Mouse (Mus musculus) thymus, adult 2 months (tissue): ENCODE measurements around the gene Uhrf1. TPM values are rescaled to one million over a fixed set of nuclear protein-coding genes. Genes with fewer than 3 reads are reported as not detected.
A peak's percentile ranks its signal among the peaks of the same experiment; 100 is the strongest.

ENCODE experiments used
- DNase-seq: peaks from one replicate; pipeline ENCODE4 v3.0.0; 2021
- H3K27ac ChIP-seq: fragments of 200-500 bp; 2 replicates; pipeline ENCODE4 v1.5.1; 2012; ENCODE audit warnings: low read length, control low read depth; ENCODE audit not compliant: control insufficient read depth, insufficient read depth
- H3K27me3 ChIP-seq: fragments of 200-500 bp; 2 replicates; pipeline ENCODE4 v1.6.1; 2012; ENCODE audit warnings: mild to moderate bottlenecking, low read length, moderate library complexity, mixed read lengths; ENCODE audit not compliant: control insufficient read depth, insufficient read depth
- H3K36me3 ChIP-seq: fragments of 200-500 bp; 2 replicates; pipeline ENCODE4 v1.6.1; 2012; ENCODE audit warnings: mild to moderate bottlenecking, low read length, moderate library complexity; ENCODE audit not compliant: control insufficient read depth, insufficient read depth
- H3K4me1 ChIP-seq: fragments of 200-500 bp; replicated peaks from 2 replicates; pipeline ENCODE4 v1.6.1; 2012; ENCODE audit warnings: low read length; ENCODE audit not compliant: control insufficient read depth, insufficient read depth
- H3K4me3 ChIP-seq: fragments of 200-500 bp; 2 replicates; pipeline ENCODE4 v1.5.1; 2012; ENCODE audit warnings: mild to moderate bottlenecking, low read length, control low read depth, moderate library complexity; ENCODE audit not compliant: control insufficient read depth, insufficient read depth
- CTCF ChIP-seq: fragments of 200-500 bp; IDR thresholded peaks from 2 replicates; pipeline ENCODE4 v1.5.1; 2012; ENCODE audit warnings: mild to moderate bottlenecking, control low read depth, low read length, moderate library complexity, borderline replicate concordance; ENCODE audit not compliant: control insufficient read depth, poor library complexity, insufficient read depth; ENCODE audit errors: extremely low read depth
- POLR2A ChIP-seq: fragments of 200-500 bp; IDR thresholded peaks from 2 replicates; pipeline ENCODE4 v1.6.1; 2012; ENCODE audit warnings: mild to moderate bottlenecking, low read length, control low read depth, moderate library complexity; ENCODE audit not compliant: control insufficient read depth, poor library complexity, insufficient read depth; ENCODE audit errors: extremely low read depth
- WGBS: fragments of 180-500 bp; shearing (Covaris S2); methylation state at CpG from one replicate; pipeline ENCODE4 v1.1.7; 2018; 5-methylcytosine and 5-hydroxymethylcytosine counted together
- polyA plus RNA-seq: library from polyadenylated mRNA; depleted of rRNA; stranded (reverse); fragments of >200 nt; gene quantifications from 2 replicates; pipeline ENCODE4 v1.2.3, GENCODE M21; 2012

Uhrf1 gene
- polyA plus RNA-seq, 1 experiment: 154 TPM

GRCm38 (mm10) chr17:56276643-56277566 lies 26.2 kb upstream of the Uhrf1 start, which contains the start of gene Ticam1:
Ticam1 (minus strand) TSS chr17:56276786.
- peaks cover 14% of the 10 kb centered on the region for H3K4me1 ChIP-seq
- no peaks in the 10 kb centered on the region for H3K27me3 ChIP-seq
- DNase-seq: peak; percentile 68
- TF ChIP-seq POLR2A (0 out of 2 replicates have a peak, but pooled peaks have one; percentile 16), CTCF (peak; percentile 46; the same call in 1 of the 2 replicates)
- WGBS: 3% methylated on average over 21 of the region's 21 CpGs
- peak within 1 kb of the TSS; percentile 66 for H3K27ac ChIP-seq
- H3K4me3 ChIP-seq: peak within 1 kb of the TSS; percentile 85
- H3K36me3 ChIP-seq: no peaks in the 10 kb centered on the region

- peaks cover 14% of the 10 kb centered on the region for H3K4me1 ChIP-seq
- H3K4me3 ChIP-seq: no peak overlapping the region
- 50% methylated on average over 2 of the region's 2 CpGs for WGBS
- peak overlapping the region; percentile 11; the same call in 1 of the 2 replicates for H3K27ac ChIP-seq
- no peak for TF ChIP-seq CTCF
- no peak for TF ChIP-seq POLR2A
- no peaks in the 10 kb centered on the region for H3K36me3 ChIP-seq
- H3K27me3 ChIP-seq: no peaks in the 10 kb centered on the region
- no peak for DNase-seq
Observed at GRCm38 (mm10) chr17:56277567-56277893, 25.6 kb upstream of the Uhrf1 start.

- peaks cover 15% of the 10 kb centered on the region for H3K4me1 ChIP-seq
- no peak overlapping the region for H3K27ac ChIP-seq
- no peak overlapping the region for H3K4me3 ChIP-seq
- TF ChIP-seq CTCF: no peak
- no peak for TF ChIP-seq POLR2A
- no peak for DNase-seq
- no peaks in the 10 kb centered on the region for H3K27me3 ChIP-seq
- H3K36me3 ChIP-seq: no peaks in the 10 kb centered on the region
- 94% methylated on average over 5 of the region's 5 CpGs for WGBS
Observed at GRCm38 (mm10) chr17:56278340-56278739, 24.8 kb upstream of the Uhrf1 start.

- no peak for DNase-seq
- no peak overlapping the region for H3K4me3 ChIP-seq
- H3K27ac ChIP-seq: no peak overlapping the region
- peaks cover 17% of the 10 kb centered on the region for H3K4me1 ChIP-seq
- 94% methylated on average over 12 of the region's 12 CpGs for WGBS
- H3K36me3 ChIP-seq: no peaks in the 10 kb centered on the region
- H3K27me3 ChIP-seq: no peaks in the 10 kb centered on the region
- TF ChIP-seq CTCF: no peak
- no peak for TF ChIP-seq POLR2A
Observed at GRCm38 (mm10) chr17:56279481-56280155, 23.5 kb upstream of the Uhrf1 start.

- TF ChIP-seq CTCF (no peak), POLR2A (no peak)
- no peak for DNase-seq
- Histone ChIP-seq H3K27me3 (no peaks in the 10 kb centered on the region), H3K36me3 (peaks cover 4% of the 10 kb centered on the region; the same call in 1 of the 2 replicates), H3K4me1 (peaks cover 13% of the 10 kb centered on the region), H3K27ac (no peak overlapping the region), H3K4me3 (no peak overlapping the region)
- 96% methylated on average over 12 of the region's 12 CpGs for WGBS
Observed at GRCm38 (mm10) chr17:56281193-56281592, 21.9 kb upstream of the Uhrf1 start.

GRCm38 (mm10) chr17:56282802-56283201 lies 20.3 kb upstream of the Uhrf1 start:
- 88% methylated on average over 4 of the region's 4 CpGs for WGBS
- peaks cover 5% of the 10 kb centered on the region for H3K4me1 ChIP-seq
- no peak overlapping the region for H3K4me3 ChIP-seq
- TF ChIP-seq CTCF (no peak), POLR2A (no peak)
- H3K27ac ChIP-seq: no peak overlapping the region
- peaks cover 5% of the 10 kb centered on the region; the same call in 1 of the 2 replicates for H3K36me3 ChIP-seq
- no peaks in the 10 kb centered on the region for H3K27me3 ChIP-seq
- DNase-seq: no peak
